Mouse (Mus musculus): ENCODE data around the gene Nlrc5.
"Not testable (repeated sequence)": the region's sequence is repeated elsewhere in the genome, so short reads cannot be mapped to it uniquely, and the experiment has no call there.

Gene Nlrc5

GRCm38 (mm10) chr8:94433981-94434466, at the start of gene Nlrc5:
Gene Nlrc5 (plus strand): TSS chr8:94434356.
- DNase-seq: peak; percentile 5

GRCm38 (mm10) chr8:94385506-94386213, 48.5 kb upstream of the Nlrc5 start:
- peak; percentile 11 for DNase-seq

- DNase-seq: peak; percentile 98
Observed at GRCm38 (mm10) chr8:94386214-94387026, 47.7 kb upstream of the Nlrc5 start, which contains the start of gene Herpud1. Gene Herpud1 (plus strand): TSS chr8:94386438.

GRCm38 (mm10) chr8:94387027-94387684, 47.0 kb upstream of the Nlrc5 start:
- peak; percentile 63 for DNase-seq

- DNase-seq: peak; percentile 11
Observed at GRCm38 (mm10) chr8:94387785-94388184, 46.4 kb upstream of the Nlrc5 start.

- DNase-seq: no peak
Observed at GRCm38 (mm10) chr8:94389531-94389930, 44.6 kb upstream of the Nlrc5 start.

- DNase-seq: no peak
Observed at GRCm38 (mm10) chr8:94390429-94390828, 43.7 kb upstream of the Nlrc5 start.

- DNase-seq: no peak
Observed at GRCm38 (mm10) chr8:94390910-94391309, 43.2 kb upstream of the Nlrc5 start.

GRCm38 (mm10) chr8:94392147-94392546, 42.0 kb upstream of the Nlrc5 start:
- no peak for DNase-seq

- no peak for DNase-seq
Observed at GRCm38 (mm10) chr8:94392648-94393047, 41.5 kb upstream of the Nlrc5 start.

GRCm38 (mm10) chr8:94395851-94396540, 38.2 kb upstream of the Nlrc5 start:
- no peak for DNase-seq

- DNase-seq: peak; percentile 34
Observed at GRCm38 (mm10) chr8:94396964-94397657, 37.0 kb upstream of the Nlrc5 start.

- no peak for DNase-seq
Observed at GRCm38 (mm10) chr8:94398587-94398986, 35.6 kb upstream of the Nlrc5 start.

GRCm38 (mm10) chr8:94399361-94399953, 34.7 kb upstream of the Nlrc5 start:
- no peak for DNase-seq

GRCm38 (mm10) chr8:94399957-94400356, 34.2 kb upstream of the Nlrc5 start:
- DNase-seq: not testable (repeated sequence)

- DNase-seq: no peak
Observed at GRCm38 (mm10) chr8:94408443-94409080, 25.6 kb upstream of the Nlrc5 start.

- DNase-seq: no peak
Observed at GRCm38 (mm10) chr8:94409523-94409922, 24.6 kb upstream of the Nlrc5 start.

GRCm38 (mm10) chr8:94412518-94412917, 21.6 kb upstream of the Nlrc5 start:
- DNase-seq: no peak

GRCm38 (mm10) chr8:94413509-94413908, 20.6 kb upstream of the Nlrc5 start:
- DNase-seq: no peak

- DNase-seq: no peak
Observed at GRCm38 (mm10) chr8:94415218-94415617, 18.9 kb upstream of the Nlrc5 start.

GRCm38 (mm10) chr8:94418017-94418416, 16.1 kb upstream of the Nlrc5 start:
- no peak for DNase-seq

Measured in cerebellum, adult 11 months (tissue).